Mouse (Mus musculus) embryo, embryonic 11 days (tissue): ENCODE results near the gene Ikzf1.

Source experiments
- DNase-seq: peaks from one replicate; pipeline ENCODE4 v3.0.0-alpha.2; 2015

Gene Ikzf1

DNA sequence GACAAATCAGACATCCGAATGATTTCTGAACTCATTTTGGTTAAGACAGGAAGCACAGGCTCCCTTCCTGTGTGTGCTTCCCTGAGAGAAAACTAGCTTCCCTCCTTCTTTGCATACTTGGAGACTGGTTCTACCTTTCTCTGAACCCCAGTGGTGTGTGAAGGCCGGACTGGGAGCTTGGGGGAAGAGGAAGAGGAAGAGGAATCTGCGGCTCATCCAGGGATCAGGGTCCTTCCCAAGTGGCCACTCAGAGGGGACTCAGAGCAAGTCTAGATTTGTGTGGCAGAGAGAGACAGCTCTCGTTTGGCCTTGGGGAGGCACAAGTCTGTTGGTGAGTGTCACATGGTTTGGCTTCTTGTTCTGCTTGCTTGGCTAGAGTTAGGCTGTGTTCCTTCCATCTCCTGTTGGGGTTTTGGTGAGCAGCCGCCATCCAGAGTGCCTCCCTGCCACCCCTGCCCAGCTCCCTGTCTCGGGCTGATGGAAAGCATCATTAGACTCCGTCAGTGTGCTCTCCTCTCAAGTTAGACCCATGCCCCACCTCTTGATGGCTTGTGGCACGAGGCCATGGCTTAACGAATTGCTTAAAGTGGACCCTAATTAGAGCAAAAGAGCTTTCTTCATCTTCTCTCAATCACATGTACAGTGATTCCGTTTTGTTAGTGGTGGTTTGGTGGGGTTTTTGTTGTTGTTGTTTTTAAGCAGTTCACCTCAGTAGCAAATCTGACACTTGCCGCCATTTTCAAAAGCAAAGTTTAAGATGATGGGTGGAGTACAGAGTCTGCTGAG lies 5.4 kb downstream of the Ikzf1 start:
- no peak for DNase-seq

DNA sequence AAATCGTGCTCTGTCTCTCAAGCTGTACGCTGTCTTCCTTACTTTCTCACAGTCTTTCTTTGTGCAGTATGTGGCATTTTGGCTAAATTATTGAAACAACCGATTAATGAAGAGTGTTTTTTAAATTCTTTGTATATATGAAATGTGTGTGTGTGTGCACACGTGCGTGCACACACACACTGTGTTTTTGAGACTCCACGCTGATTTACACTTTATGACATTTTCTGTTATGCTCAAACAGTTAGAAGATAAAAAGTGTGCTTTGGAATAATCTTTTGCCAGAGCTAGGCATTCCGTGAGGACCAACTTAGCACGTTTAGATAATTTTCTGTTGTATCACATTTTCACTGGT lies 6.0 kb downstream of the Ikzf1 start:
- no peak for DNase-seq

DNA sequence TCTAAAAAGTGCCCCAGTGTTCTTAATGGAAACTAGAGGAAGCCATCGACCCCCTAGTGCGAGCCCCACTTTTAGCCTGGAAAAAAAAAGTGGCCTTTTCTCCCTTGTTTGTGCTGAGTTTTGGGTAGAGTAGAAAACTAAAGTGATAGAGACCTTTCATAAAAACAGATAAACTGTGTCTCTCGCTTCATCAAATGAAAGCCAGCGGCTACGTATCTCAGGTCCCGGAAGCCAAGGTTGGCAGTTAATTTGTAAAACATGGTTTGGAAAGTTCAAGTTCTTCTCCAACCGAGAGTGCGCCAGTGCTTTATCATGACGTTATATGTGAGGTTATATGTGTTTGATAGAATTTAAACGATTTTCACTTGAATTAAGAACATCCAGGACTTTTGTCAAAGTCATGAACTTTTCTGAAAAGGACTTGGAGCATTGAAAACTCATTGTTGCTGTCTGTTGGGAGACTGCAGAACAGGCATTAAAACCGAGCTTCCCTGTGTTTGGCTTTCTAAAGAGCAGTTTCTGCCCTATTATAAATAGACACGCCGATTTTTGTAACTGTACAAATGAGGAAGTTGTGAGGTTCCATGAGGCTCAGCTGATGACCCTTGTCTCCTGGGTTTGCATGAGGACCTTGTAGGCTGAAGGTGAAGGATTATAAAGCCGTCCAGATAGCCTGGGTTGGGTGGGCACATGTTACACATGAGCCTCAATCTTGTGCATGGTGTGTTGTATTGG lies 6.7 kb downstream of the Ikzf1 start:
- DNase-seq, result no peak

DNA sequence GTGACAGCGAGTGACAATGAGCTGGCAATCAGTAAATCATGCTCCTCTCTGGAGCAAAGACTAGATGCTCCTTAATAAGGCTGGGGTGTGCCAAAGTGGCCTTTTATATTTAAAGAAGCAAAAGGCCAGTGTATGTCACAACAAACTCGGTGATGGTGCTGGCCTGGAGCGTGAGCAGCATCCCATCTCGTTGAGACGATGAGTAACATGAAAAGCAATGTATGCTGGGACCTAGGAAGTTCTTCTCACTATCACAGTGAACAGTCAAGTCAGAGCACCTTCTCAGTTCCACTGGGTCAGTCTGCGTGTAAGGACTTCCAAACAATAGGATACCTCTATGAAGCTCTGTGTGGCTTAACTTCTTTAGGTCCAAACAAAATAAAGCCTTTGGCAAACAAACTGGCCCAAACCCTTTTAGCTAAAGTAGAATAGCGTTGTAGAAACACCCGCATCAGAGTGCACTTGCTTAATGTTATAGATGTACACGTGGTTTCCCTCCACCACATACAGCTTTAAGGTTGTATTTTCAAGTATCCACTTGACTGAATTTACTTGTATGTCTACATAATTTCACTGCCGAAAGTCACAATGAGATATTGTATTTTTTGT lies 7.9 kb downstream of the Ikzf1 start:
- no peak for DNase-seq

DNA sequence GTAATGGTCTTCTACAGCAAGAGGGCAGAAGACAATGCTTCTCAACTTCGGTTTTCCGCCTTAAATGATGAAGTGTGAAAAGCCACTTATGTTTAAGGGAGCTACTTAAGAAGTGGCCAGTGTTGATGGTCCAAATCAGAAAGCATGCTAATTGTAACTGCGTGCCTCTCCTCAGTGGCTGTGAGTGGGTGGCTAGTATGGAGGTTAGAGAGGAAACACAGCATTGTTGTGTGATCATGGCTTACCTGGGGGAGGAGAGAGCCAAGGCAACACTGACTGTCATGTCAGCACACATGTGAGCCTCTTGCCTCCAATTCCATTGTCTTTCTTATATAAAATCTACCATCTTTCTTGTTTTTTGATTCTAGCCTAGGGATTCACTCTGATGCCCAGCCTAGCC lies 8.6 kb downstream of the Ikzf1 start:
- DNase-seq, result no peak

DNA sequence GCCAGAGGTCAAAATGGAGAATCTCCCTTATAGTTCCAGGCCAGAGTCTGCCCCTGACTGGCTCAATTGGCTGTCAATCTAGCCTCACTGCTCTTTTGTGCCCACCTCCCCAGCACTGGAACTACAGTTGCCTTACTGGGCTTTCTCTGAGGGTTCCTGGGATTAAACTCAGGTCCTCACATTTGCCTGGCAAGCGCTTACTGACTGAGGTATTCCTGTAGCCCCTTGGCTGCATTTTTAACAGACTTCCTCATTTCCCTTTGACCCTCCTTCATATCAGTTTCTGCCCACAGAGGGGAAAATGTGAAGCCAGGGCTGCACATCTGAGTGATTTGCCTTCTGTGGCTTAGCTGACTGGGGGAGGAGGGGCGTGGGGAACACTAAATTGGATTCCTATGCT lies 9.3 kb downstream of the Ikzf1 start:
- no peak for DNase-seq

DNA sequence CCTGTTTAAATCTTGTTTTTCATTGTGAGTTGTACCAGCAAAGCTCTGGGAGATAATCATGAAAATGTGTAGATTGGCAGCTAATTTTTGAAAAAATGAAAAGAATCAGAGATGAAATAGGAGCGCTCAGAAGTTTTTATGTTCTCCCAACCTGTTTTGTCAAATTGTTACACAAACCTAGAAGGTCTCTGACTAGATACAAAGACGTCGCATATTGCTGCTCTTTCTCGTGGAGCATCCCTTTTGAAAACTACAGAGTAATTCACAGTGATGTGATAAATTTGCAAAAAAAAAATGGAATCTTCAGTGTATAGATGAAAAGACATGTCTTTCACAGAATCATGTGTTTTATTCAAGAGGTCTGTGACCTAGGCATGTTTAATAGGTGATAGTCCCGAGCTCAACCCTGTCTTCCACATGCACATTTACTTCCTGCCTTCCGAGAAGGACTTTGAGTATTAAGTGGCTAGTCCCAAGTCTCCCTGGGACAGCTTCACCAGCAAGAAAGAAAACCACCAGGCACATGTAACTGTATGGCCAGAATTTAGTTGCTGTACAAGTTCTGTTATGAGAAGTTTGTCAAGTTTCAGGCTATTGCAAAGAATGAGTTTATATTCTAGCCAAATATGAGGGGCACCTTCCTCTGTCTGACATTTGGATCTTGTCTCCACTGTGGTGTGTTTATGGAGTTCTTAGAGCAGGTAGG lies 9.8 kb downstream of the Ikzf1 start:
- DNase-seq, result no peak

DNA sequence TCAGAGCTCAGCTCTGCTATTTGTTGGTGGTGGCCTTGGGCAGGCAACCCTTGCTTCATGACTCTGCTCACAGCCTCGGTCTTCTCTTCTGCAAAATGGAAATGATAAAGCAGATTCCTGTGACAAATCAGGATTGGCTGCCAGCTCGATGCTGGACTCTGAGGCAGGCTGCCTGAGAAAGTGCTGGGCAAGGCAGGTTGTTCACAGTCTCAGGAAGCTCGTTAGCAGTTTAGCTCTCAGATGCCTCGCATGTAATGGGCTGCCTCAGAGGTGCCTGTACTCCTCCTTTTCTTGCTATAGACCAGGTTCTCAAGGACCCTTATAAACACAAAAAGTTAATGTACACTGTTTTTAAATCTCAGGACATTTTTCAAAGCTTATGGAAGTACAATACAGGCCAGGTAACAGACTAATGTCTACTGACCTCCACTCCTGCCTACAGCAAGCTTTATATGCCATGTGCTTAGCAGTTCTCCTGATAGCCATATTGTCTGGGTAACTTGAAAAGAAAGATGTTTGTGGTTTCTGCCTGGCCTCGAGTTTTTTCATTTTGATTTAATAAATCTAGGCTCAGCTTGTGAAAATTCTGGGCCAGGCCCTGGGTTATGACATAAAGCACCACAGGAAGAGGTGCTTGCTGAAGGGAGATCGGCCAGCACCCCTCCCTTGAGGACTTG lies 10.5 kb downstream of the Ikzf1 start:
- no peak for DNase-seq

DNA sequence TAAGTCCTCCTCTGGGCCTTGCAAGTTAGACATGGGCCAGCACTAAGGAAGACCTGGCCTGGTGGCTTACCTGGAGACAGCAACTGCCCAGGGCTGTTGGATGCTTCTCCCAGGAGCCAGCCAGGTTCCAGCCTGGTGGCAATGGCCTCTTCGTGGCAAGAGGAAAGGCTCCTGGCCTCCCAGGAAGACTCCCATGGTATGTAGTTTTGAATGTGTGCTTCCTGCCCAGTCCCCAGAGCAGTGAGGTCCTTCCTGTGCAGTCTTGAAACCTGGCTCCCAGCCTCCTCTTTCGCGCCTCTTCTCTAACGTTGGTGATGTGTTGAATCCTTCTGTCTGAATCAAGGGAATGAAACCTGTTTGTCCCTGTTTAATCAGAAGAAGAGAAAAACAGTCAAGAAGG lies 11.1 kb downstream of the Ikzf1 start:
- DNase-seq, result no peak

DNA sequence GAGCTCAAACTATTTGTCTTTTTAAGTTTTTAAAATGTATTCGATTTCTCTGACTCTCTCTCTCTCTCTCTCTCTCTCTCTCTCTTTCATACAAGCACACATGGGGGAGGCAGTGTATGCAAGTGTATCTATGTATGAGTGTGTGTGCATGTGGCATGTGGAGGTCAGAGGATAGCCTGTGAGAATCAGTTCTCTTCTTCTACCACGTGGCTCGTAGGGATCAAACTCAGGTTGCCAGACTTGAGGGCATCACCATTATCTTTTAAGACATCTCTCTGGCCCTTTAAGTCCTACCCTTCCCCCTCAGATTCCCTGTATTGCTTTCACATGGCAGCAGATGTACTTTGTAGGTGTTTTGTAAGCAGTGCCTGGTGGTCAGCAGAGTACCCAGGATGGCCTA lies 12.0 kb downstream of the Ikzf1 start:
- no peak for DNase-seq

DNA sequence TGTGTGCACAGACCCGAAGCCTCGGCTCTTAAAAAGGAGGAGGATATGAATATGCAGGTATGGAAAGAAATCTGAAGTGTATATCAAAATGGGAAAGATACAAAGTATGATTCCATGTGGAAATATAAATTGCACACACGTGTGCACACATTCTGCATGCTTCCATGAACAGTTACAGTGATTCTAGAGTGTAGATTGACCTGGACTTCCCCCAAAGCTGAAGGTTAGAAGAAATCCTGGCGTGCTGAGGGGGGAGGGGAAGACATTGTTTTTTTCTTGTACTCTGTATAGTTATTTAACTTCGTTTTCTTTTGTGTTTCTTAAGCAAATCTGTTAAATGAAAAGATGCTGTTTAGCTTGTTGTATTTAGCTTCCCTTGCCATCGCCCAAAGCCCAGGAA lies 16.6 kb downstream of the Ikzf1 start:
- DNase-seq, result no peak

DNA sequence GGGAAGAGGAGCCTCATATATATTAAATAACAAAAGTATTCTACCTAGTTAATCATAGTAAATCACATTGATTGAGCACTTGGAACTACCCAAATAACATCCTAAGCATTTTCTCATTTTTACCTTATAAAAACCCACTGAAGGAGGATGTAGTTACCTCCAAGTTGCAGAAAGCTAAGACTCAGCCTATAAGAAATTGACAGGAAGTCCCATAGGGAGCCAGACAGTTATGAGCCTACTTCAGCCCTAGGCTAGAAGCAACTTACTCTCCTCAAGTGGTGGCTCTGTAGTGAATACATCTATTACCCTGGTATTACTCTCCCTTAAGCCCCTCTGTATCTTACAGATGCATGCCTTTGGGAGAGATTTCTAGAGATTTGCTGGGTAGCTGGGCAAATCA lies 19.0 kb downstream of the Ikzf1 start:
- no peak for DNase-seq

DNA sequence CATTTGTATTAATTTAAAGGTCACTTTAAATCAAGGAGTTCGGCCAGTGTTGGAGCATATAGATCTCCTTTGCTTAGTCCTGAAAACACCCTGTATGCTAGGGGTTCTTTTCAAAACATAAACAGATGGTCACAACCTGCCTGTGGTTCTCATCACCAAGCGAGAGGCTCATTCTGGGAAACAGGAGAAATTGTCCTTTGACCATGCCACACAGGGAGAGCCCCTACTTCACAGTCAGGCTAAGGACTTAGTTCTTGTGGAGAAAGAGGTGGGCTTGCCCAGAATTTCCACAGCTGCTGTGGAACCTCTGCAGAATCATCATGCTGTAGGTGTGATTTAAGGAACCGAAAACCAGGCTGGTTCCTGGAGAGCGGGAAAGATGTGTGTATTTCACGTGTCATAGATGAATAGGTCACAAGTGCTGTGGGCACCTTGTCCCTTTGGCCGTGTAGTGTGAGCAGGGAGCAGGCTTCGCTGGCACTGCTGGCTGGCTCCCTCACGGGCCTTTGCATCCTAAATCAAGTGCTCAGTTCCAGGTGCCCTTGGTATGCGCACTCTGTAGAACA lies 23.4 kb downstream of the Ikzf1 start:
- no peak for DNase-seq

DNA sequence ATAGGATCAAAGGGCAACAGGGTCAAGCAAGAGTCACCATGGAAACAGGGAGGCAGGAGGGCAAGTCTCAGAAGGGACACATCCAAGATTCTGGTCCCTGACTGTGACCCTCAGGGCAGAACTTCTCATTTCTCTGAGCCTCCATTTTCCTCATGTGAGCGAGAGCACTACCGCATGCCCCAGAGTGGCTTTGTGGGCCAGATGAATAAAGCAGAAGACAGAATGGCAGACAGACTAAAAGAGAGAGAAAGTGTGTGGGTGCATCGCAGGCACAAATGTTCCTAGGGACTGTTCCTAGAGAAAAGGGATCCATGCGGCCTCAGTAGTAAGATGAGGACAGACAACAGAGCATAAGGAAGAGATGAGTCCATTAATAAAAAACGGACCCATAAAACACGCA lies 24.5 kb downstream of the Ikzf1 start:
- no peak for DNase-seq

DNA sequence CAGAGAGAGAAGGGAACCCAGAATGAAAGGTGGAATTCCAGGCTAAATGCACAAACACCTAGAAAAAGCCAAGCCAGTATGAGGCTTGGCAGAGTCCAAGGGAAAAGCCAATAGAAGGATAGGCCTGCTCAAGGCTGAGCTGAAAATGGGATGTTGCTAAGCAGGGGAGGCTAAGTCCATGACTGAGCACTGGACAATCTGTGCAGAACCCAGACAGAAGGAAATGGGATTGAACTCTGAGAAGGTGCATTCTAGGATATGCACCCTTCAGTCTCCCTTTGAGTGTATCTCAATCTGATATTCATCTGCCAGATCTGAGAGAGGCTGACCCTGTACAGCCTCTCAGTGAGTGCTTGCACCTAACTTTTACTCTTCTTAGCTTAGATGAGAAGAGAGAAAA lies 25.9 kb downstream of the Ikzf1 start:
- no peak for DNase-seq

DNA sequence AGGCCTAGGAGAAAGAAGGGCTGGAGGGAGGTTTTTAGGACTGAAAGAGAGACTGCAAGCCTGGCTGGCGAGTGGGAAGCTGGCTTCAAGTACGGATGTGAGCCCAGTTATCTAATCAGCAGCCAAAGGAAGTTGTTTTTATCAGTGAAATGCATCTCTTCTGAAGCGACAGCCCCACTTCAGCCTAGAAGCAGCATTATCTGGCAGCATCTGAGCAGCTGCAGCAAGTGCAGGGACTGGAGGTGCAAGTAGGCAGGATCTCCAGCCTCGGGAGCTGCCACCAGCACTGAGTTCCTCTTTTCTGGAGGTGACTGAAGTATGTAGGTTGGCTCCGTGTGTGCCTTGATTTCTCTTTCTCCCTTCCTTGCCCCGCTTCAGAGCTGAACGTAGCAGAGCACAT lies 26.9 kb downstream of the Ikzf1 start:
- no peak for DNase-seq

DNA sequence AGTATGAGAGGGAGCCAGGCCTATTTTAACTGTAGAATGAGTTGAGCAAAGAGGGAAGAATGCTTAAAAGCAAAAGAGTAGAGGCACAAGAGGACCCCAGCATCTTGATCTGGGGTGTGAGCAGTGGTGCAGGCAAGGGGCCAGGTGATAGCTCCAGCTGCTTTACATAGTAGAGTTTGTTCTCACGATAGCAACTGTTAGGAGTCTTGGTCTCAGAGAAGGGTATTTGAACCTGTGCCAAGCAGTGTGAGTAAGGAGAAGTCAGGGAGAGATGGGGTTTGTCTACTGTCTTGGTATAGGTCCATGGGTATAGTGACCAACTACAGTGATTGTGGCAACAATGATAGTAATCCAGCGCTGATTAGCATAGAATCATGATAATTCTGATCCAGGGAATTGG lies 29.9 kb downstream of the Ikzf1 start:
- DNase-seq, result no peak

DNA sequence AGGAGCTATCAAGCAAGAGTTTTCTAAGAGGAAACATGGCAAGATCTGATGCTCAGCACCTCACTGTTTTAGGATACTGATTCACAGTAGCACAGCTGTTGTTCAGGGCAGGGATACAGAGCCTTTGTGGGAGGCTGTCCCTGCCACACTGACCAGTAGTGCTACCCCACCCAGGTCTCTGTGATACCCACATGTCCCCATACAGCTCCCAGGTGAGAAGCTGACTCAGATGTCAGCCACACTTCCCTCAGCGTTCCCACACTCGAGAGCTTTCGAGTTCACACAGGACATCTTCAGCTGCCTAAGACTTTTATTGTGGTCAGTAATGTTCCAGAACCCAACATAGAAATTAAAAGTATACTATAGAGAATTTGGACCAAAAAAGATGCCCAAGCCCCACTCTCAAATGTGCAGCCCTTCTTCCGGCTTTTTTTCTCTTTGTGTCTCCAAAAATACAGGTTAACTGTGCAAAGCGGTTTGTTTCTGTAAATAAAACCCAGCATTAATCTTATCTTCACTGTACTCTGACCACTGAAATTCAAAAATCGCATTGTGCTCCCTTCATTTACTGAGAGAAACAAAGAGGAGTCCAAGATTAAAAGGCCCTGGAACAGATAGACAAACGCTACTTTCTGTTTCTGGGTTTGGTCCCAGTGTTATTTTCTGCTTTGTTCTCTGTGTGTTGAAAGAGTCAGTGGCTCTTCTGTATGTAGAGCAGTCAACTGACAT lies 31.3 kb downstream of the Ikzf1 start:
- no peak for DNase-seq

DNA sequence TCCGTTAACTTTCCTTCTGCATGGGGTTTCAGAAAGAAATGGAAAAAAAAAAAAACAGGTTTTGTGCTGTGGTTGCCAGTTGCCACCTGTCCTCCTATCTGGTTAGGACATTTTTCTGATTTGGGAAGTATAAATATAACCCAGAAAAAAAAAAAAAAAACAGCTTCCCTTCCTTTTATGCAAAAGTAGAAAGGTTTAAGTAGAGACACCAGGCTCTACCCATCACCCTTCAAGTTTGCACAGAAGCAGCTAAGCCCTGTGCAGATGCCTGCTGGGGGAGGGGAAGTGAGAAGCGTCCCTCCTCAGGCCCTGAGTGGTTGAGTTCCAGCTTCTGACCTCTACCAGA lies 31.9 kb downstream of the Ikzf1 start:
- DNase-seq, result no peak

DNA sequence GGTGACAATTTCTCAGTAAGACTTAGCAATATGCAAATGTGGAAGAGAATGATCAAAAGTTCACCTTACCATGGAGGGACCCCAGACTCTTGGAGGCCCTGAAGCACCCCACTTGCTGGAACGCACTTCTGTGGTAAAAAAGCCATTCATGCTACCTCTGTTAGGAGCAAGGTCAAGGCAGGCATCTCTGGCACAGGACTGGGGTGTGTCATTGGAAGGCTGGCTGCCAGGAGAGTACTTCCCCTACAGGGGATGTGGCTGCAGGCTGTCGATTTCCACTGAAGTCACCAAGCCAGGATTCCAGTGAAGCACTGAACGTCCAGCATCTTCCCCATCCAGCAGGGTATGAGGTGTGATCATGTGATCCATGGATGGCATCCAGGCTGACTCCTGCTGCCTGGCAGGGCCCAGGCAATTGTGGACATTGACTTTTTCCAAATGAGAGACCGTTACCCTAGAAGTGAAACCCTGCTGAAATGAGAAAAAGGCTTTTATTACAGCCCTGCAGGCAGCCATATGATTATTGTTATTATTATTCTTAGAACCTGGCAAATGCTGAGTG lies 32.9 kb downstream of the Ikzf1 start:
- DNase-seq, result no peak

DNA sequence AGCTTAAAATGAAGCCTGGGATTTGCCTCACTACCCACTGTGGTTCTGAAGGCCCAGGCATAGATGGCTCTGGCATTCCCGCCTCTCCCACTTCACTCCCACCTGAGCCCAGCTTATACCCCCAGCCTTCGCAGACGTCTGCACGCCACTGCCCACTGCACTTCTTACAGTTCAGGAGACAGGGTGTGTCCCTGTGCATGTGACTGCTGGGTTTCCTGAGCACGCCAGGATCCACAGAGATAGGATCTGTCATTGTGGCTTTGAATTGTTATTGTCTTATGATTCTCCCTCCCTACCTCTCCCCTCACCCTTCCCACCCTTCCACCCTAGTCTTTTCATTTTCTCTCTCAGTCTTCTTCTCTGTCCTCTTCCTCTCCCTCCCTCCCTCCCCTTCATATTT lies 34.9 kb downstream of the Ikzf1 start:
- no peak for DNase-seq
